Mouse (Mus musculus): ENCODE measurements at regions not wholly inside any gene's neighbourhood (a gene's known extent, or its start where the extent isn't known, plus 50 kb on each side); places are given as distances from the start of the nearest gene placed in this dataset.

DNA sequence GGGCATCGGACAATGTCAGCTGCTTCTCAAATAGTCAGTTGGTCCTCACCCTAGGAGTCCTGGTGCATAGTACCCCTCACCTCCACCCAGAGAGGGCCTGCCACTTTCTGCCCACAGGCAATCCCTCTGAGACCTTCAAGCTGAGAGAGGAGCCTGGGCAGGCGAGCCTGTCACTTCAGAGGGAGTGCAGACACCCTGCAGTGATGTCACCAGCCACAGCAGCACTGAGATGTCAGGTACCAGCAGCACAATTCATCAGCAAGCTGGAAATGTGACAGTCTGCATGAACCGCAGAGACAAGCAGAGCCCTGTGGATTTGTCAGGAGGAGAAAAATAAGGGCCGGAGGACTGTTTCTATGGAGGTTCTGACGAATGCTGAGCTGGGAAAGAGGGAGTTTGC, 324.3 kb downstream of the Qk start:
- H3K27me3 ChIP-seq (ENCODE audit: control insufficient read depth, insufficient read depth, low read length), result no peaks in the 10 kb centered on the region
- H3K9me3 ChIP-seq (ENCODE audit: control insufficient read depth, low read length), result no peaks in the 10 kb centered on the region
- no peak overlapping the region for H3K4me2 ChIP-seq (ENCODE audit: low read length)
- no peaks in the 10 kb centered on the region for H3K36me3 ChIP-seq (ENCODE audit: control insufficient read depth, insufficient read depth, low read length)
- H3K4me3 ChIP-seq (ENCODE audit: control insufficient read depth in 1 of 2, insufficient read depth in 1 of 2, low read depth in 1 of 2, low read length in 2 of 2), result no peak overlapping the region
- H3K9ac ChIP-seq (ENCODE audit: low read length), result no peak overlapping the region
- no peak overlapping the region for H3K27ac ChIP-seq (replicated peaks in 1 of 2; ENCODE audit: control insufficient read depth in 1 of 2, insufficient read depth in 1 of 2, low read depth in 2 of 2, low read length in 2 of 2)
- H3K4me1 ChIP-seq (ENCODE audit: control insufficient read depth in 2 of 2, insufficient read depth in 2 of 2, low read length in 2 of 2), result no peaks in the 10 kb centered on the region
- WGBS, result 28% methylated on average over 5 of the region's 5 CpGs
- no peak for ATAC-seq (ENCODE audit: insufficient number of reproducible peaks, insufficient read depth, low FRiP score, low read depth)

DNA sequence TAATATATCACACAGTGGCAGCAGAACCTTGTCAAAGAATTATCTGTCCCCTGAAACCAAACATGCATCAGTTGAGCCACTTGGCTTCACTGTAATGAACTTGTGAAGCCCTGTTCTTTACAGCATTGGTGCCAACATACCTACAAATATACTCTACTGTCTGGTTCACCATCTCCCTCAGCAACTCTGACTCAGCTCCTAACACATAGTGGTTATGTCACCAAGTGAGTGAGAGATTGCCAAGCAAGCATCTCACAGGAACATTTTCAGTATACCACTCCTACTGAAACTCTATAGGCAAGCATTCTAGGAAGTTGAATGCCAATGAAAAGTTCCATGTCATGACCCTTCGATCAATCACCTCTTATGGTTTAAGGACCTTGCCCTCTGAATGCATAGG, 321.2 kb upstream of the Pabpc6 start:
- H3K9me3 ChIP-seq (ENCODE audit: control insufficient read depth, low read length), result peaks cover 9% of the 10 kb centered on the region
- no peak overlapping the region for H3K4me3 ChIP-seq (ENCODE audit: control insufficient read depth in 1 of 2, insufficient read depth in 1 of 2, low read depth in 1 of 2, low read length in 2 of 2)
- no peaks in the 10 kb centered on the region for H3K27me3 ChIP-seq (ENCODE audit: control insufficient read depth, insufficient read depth, low read length)
- H3K4me2 ChIP-seq (ENCODE audit: low read length), result no peak overlapping the region
- H3K4me1 ChIP-seq (ENCODE audit: control insufficient read depth in 2 of 2, insufficient read depth in 2 of 2, low read length in 2 of 2), result peaks cover 4 to 8% of the 10 kb centered on the region in 2 experiments; a peak in 3 of 4 replicates
- no peak overlapping the region for H3K27ac ChIP-seq (replicated peaks in 1 of 2; ENCODE audit: control insufficient read depth in 1 of 2, insufficient read depth in 1 of 2, low read depth in 2 of 2, low read length in 2 of 2)
- ATAC-seq (ENCODE audit: insufficient number of reproducible peaks, insufficient read depth, low FRiP score, low read depth), result no peak
- H3K36me3 ChIP-seq (ENCODE audit: control insufficient read depth, insufficient read depth, low read length), result no peaks in the 10 kb centered on the region
- 94% methylated on average over 1 of the region's 1 CpGs for WGBS
- H3K9ac ChIP-seq (ENCODE audit: low read length), result no peak overlapping the region

- Histone ChIP-seq H3K27me3 (ENCODE audit: control insufficient read depth, insufficient read depth, low read length) (no peaks in the 10 kb centered on the region), H3K4me3 (ENCODE audit: control insufficient read depth in 1 of 2, insufficient read depth in 1 of 2, low read depth in 1 of 2, low read length in 2 of 2) (no peak overlapping the region), H3K4me2 (ENCODE audit: low read length) (no peak overlapping the region), H3K27ac (replicated peaks in 1 of 2; ENCODE audit: control insufficient read depth in 1 of 2, insufficient read depth in 1 of 2, low read depth in 2 of 2, low read length in 2 of 2) (no peak overlapping the region), H3K9ac (ENCODE audit: low read length) (no peak overlapping the region), H3K9me3 (ENCODE audit: control insufficient read depth, low read length) (peaks cover 5% of the 10 kb centered on the region), H3K36me3 (ENCODE audit: control insufficient read depth, insufficient read depth, low read length) (no peaks in the 10 kb centered on the region), H3K4me1 (ENCODE audit: control insufficient read depth in 2 of 2, insufficient read depth in 2 of 2, low read length in 2 of 2) (peaks cover 15 to 24% of the 10 kb centered on the region in 2 experiments)
- no peak for ATAC-seq (ENCODE audit: insufficient number of reproducible peaks, insufficient read depth, low FRiP score, low read depth)
- WGBS, result 88% methylated on average over 3 of the region's 3 CpGs
Measured at GRCm38 (mm10) chr17:9981273-9981672, 311.8 kb upstream of the Pabpc6 start.

- Histone ChIP-seq H3K4me3 (ENCODE audit: control insufficient read depth in 1 of 2, insufficient read depth in 1 of 2, low read depth in 1 of 2, low read length in 2 of 2) (no peak overlapping the region), H3K27ac (replicated peaks in 1 of 2; ENCODE audit: control insufficient read depth in 1 of 2, insufficient read depth in 1 of 2, low read depth in 2 of 2, low read length in 2 of 2) (peak overlapping the region; percentile 54 to 77), H3K4me2 (ENCODE audit: low read length) (peak overlapping the region; percentile 37), H3K9ac (ENCODE audit: low read length) (no peak overlapping the region), H3K27me3 (ENCODE audit: control insufficient read depth, insufficient read depth, low read length) (no peaks in the 10 kb centered on the region), H3K4me1 (ENCODE audit: control insufficient read depth in 2 of 2, insufficient read depth in 2 of 2, low read length in 2 of 2) (peaks cover 27 to 37% of the 10 kb centered on the region in 2 experiments), H3K36me3 (ENCODE audit: control insufficient read depth, insufficient read depth, low read length) (no peaks in the 10 kb centered on the region), H3K9me3 (ENCODE audit: control insufficient read depth, low read length) (no peaks in the 10 kb centered on the region; the same call in 1 of the 2 replicates)
- ATAC-seq (ENCODE audit: insufficient number of reproducible peaks, insufficient read depth, low FRiP score, low read depth), result peak; percentile 32; the same call in 1 of the 2 replicates
- 23% methylated on average over 4 of the region's 4 CpGs for WGBS
Measured at GRCm38 (mm10) chr17:9976866-9977421, 307.4 kb upstream of the Pabpc6 start.

DNA sequence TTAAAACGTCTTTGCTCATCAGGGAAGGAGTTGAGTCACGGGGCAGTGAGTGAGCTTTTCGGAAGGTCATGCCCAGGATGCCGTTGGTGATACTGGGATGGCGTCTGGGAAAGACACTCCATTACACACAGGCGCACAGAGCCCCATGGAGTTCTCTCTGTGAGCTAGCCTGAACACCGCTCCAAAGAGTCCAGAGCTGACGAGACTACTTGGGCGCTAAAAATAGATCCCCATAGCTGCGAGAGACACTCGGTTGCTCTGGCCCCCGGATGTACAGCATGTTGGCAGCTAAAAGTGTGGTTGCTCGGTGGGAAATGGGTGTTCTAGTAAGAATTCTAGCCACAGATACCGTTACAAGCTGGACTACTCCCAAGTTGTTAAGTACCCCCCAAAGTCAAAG, 306.5 kb upstream of the Pabpc6 start:
- H3K4me2 ChIP-seq (ENCODE audit: low read length), result no peak overlapping the region
- no peak overlapping the region for H3K9ac ChIP-seq (ENCODE audit: low read length)
- H3K36me3 ChIP-seq (ENCODE audit: control insufficient read depth, insufficient read depth, low read length), result no peaks in the 10 kb centered on the region
- peak overlapping the region; percentile 58 to 77; a peak in 3 of 4 replicates for H3K27ac ChIP-seq (replicated peaks in 1 of 2; ENCODE audit: control insufficient read depth in 1 of 2, insufficient read depth in 1 of 2, low read depth in 2 of 2, low read length in 2 of 2)
- 45% methylated on average over 14 of the region's 14 CpGs for WGBS
- H3K9me3 ChIP-seq (ENCODE audit: control insufficient read depth, low read length), result no peaks in the 10 kb centered on the region; the same call in 1 of the 2 replicates
- ATAC-seq (ENCODE audit: insufficient number of reproducible peaks, insufficient read depth, low FRiP score, low read depth), result no peak
- H3K27me3 ChIP-seq (ENCODE audit: control insufficient read depth, insufficient read depth, low read length), result no peaks in the 10 kb centered on the region
- no peak overlapping the region for H3K4me3 ChIP-seq (ENCODE audit: control insufficient read depth in 1 of 2, insufficient read depth in 1 of 2, low read depth in 1 of 2, low read length in 2 of 2)
- peaks cover 27 to 37% of the 10 kb centered on the region in 2 experiments for H3K4me1 ChIP-seq (ENCODE audit: control insufficient read depth in 2 of 2, insufficient read depth in 2 of 2, low read length in 2 of 2)

- Histone ChIP-seq H3K4me3 (ENCODE audit: control insufficient read depth in 1 of 2, insufficient read depth in 1 of 2, low read depth in 1 of 2, low read length in 2 of 2) (no peak overlapping the region), H3K9ac (ENCODE audit: low read length) (no peak overlapping the region), H3K36me3 (ENCODE audit: control insufficient read depth, insufficient read depth, low read length) (no peaks in the 10 kb centered on the region), H3K9me3 (ENCODE audit: control insufficient read depth, low read length) (no peaks in the 10 kb centered on the region), H3K27me3 (ENCODE audit: control insufficient read depth, insufficient read depth, low read length) (no peaks in the 10 kb centered on the region), H3K4me2 (ENCODE audit: low read length) (no peak overlapping the region), H3K4me1 (ENCODE audit: control insufficient read depth in 2 of 2, insufficient read depth in 2 of 2, low read length in 2 of 2) (peaks cover 27 to 37% of the 10 kb centered on the region in 2 experiments), H3K27ac (replicated peaks in 1 of 2; ENCODE audit: control insufficient read depth in 1 of 2, insufficient read depth in 1 of 2, low read depth in 2 of 2, low read length in 2 of 2) (no peak overlapping the region)
- no peak for ATAC-seq (ENCODE audit: insufficient number of reproducible peaks, insufficient read depth, low FRiP score, low read depth)
- WGBS, result 87% methylated on average over 1 of the region's 1 CpGs
Measured at GRCm38 (mm10) chr17:9975153-9975552, 305.6 kb upstream of the Pabpc6 start.

GRCm38 (mm10) chr17:9967988-9968387, 298.5 kb upstream of the Pabpc6 start:
- WGBS, result 33% methylated on average over 7 of the region's 7 CpGs
- ATAC-seq (ENCODE audit: insufficient number of reproducible peaks, insufficient read depth, low FRiP score, low read depth), result no peak
- H3K4me1 ChIP-seq (ENCODE audit: control insufficient read depth in 2 of 2, insufficient read depth in 2 of 2, low read length in 2 of 2), result peaks cover 0 to 2% of the 10 kb centered on the region in 2 experiments; a peak in 1 of 4 replicates
- no peak overlapping the region for H3K9ac ChIP-seq (ENCODE audit: low read length)
- H3K27ac ChIP-seq (replicated peaks in 1 of 2; ENCODE audit: control insufficient read depth in 1 of 2, insufficient read depth in 1 of 2, low read depth in 2 of 2, low read length in 2 of 2), result no peak overlapping the region
- no peaks in the 10 kb centered on the region for H3K27me3 ChIP-seq (ENCODE audit: control insufficient read depth, insufficient read depth, low read length)
- H3K9me3 ChIP-seq (ENCODE audit: control insufficient read depth, low read length), result no peaks in the 10 kb centered on the region
- H3K4me3 ChIP-seq (ENCODE audit: control insufficient read depth in 1 of 2, insufficient read depth in 1 of 2, low read depth in 1 of 2, low read length in 2 of 2), result no peak overlapping the region
- no peak overlapping the region for H3K4me2 ChIP-seq (ENCODE audit: low read length)
- H3K36me3 ChIP-seq (ENCODE audit: control insufficient read depth, insufficient read depth, low read length), result no peaks in the 10 kb centered on the region

- Histone ChIP-seq H3K4me1 (ENCODE audit: control insufficient read depth in 2 of 2, insufficient read depth in 2 of 2, low read length in 2 of 2) (peaks cover 2 to 7% of the 10 kb centered on the region in 2 experiments; a peak in 3 of 4 replicates), H3K9ac (ENCODE audit: low read length) (no peak overlapping the region), H3K27me3 (ENCODE audit: control insufficient read depth, insufficient read depth, low read length) (no peaks in the 10 kb centered on the region), H3K4me3 (ENCODE audit: control insufficient read depth in 1 of 2, insufficient read depth in 1 of 2, low read depth in 1 of 2, low read length in 2 of 2) (no peak overlapping the region), H3K4me2 (ENCODE audit: low read length) (no peak overlapping the region), H3K9me3 (ENCODE audit: control insufficient read depth, low read length) (no peaks in the 10 kb centered on the region), H3K27ac (replicated peaks in 1 of 2; ENCODE audit: control insufficient read depth in 1 of 2, insufficient read depth in 1 of 2, low read depth in 2 of 2, low read length in 2 of 2) (no peak overlapping the region), H3K36me3 (ENCODE audit: control insufficient read depth, insufficient read depth, low read length) (no peaks in the 10 kb centered on the region)
- WGBS, result 43% methylated on average over 10 of the region's 10 CpGs
- ATAC-seq (ENCODE audit: insufficient number of reproducible peaks, insufficient read depth, low FRiP score, low read depth), result no peak
Measured at GRCm38 (mm10) chr17:9962893-9963436, 293.4 kb upstream of the Pabpc6 start.

Data from heart, embryonic 14.5 days (tissue).